Mouse (Mus musculus): ENCODE measurements at regions not wholly inside any gene's neighbourhood (a gene's known extent, or its start where the extent isn't known, plus 50 kb on each side); places are given as distances from the start of the nearest gene placed in this dataset.

GRCm38 (mm10) chr17:9751348-9752170, 82.0 kb upstream of the Pabpc6 start:
- ATAC-seq (no peak), DNase-seq (no peak)
- no peaks in the 10 kb centered on the region for H3K9me3 ChIP-seq (ENCODE audit: low read length)
- H3K4me2 ChIP-seq (ENCODE audit: low read depth, low read length): no peak overlapping the region
- no peak overlapping the region for H3K4me3 ChIP-seq (ENCODE audit: low read depth, low read length)
- 0 out of 2 replicates have a peak, but pooled peaks cover 3% of the 10 kb centered on the region for H3K27me3 ChIP-seq (ENCODE audit: insufficient read depth, low read length)
- TF ChIP-seq EP300 (IDR thresholded peaks at IDR 0.05; ENCODE audit: low read depth): no peak
- TF ChIP-seq CTCF (IDR thresholded peaks at IDR 0.05; ENCODE audit: low read depth): no peak
- 59% methylated on average over 13 of the region's 13 CpGs for WGBS (ENCODE audit: insufficient replicate concordance)
- no peak overlapping the region for H3K27ac ChIP-seq (ENCODE audit: low read depth)
- no peaks in the 10 kb centered on the region for H3K4me1 ChIP-seq (ENCODE audit: insufficient read depth)
- H3K9ac ChIP-seq (replicated peaks): no peak overlapping the region
- no peaks in the 10 kb centered on the region for H3K36me3 ChIP-seq (replicated peaks; ENCODE audit: insufficient read depth, low read length)

DNA sequence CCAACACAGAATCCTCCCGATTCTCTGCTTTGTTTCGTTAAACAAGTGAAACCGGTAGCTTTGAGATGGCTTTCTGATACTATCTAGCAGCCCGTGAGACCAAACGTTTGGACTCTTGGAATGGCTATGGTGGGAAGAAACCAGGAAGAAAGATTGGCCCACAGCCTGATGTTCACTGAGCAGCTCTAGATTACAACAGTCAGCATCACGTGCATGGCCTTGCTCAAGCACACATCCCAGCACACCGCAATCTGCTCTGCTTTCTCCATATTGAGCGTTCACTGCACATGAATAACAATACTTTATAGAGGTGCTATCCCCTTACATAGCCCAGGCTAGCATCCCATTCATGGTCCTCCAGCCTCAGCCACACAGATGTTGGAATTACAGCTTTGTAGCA, 80.5 kb upstream of the Pabpc6 start:
- Histone ChIP-seq H3K4me1 (ENCODE audit: insufficient read depth) (no peaks in the 10 kb centered on the region), H3K27ac (ENCODE audit: low read depth) (no peak overlapping the region), H3K27me3 (ENCODE audit: insufficient read depth, low read length) (0 out of 2 replicates have a peak, but pooled peaks cover 3% of the 10 kb centered on the region), H3K9me3 (ENCODE audit: low read length) (no peaks in the 10 kb centered on the region), H3K36me3 (replicated peaks; ENCODE audit: insufficient read depth, low read length) (no peaks in the 10 kb centered on the region), H3K4me3 (ENCODE audit: low read depth, low read length) (no peak overlapping the region), H3K9ac (replicated peaks) (no peak overlapping the region), H3K4me2 (ENCODE audit: low read depth, low read length) (no peak overlapping the region)
- TF ChIP-seq EP300 (IDR thresholded peaks at IDR 0.05; ENCODE audit: low read depth) (no peak), CTCF (IDR thresholded peaks at IDR 0.05; ENCODE audit: low read depth) (no peak)
- DNase-seq: no peak
- 70% methylated on average over 8 of the region's 8 CpGs for WGBS (ENCODE audit: insufficient replicate concordance)
- ATAC-seq: no peak

- Histone ChIP-seq H3K4me2 (ENCODE audit: low read depth, low read length) (no peak overlapping the region), H3K27me3 (ENCODE audit: insufficient read depth, low read length) (no peaks in the 10 kb centered on the region), H3K9ac (replicated peaks) (no peak overlapping the region), H3K27ac (ENCODE audit: low read depth) (no peak overlapping the region), H3K4me3 (ENCODE audit: low read depth, low read length) (no peak overlapping the region), H3K9me3 (ENCODE audit: low read length) (no peaks in the 10 kb centered on the region), H3K4me1 (ENCODE audit: insufficient read depth) (no peaks in the 10 kb centered on the region), H3K36me3 (replicated peaks; ENCODE audit: insufficient read depth, low read length) (no peaks in the 10 kb centered on the region)
- 84% methylated on average over 3 of the region's 3 CpGs for WGBS (ENCODE audit: insufficient replicate concordance)
- DNase-seq (no peak), ATAC-seq (no peak)
- TF ChIP-seq CTCF (IDR thresholded peaks at IDR 0.05; ENCODE audit: low read depth) (no peak), EP300 (IDR thresholded peaks at IDR 0.05; ENCODE audit: low read depth) (no peak)
Measured at GRCm38 (mm10) chr17:9749301-9749700, 79.8 kb upstream of the Pabpc6 start.

DNA sequence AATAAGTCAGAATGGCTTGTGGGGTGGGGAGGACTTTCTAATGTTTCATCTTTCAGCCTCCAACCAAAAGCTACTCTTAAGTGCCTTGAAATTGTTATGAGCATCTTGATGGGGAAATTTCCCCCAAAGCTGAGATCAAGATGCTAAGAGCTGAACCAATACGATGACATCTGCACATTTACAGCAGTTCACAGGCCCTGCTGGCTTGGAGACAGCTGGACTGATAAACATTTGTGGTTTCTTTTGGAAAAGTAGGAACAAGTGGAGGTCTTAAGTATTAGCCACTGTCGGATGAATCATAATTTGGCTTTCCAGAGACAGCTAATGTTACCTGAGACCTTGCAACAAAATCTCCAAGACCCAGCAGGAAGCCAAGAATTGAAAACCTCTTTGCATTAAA, 78.4 kb upstream of the Pabpc6 start:
- DNase-seq: no peak

GRCm38 (mm10) chr17:9743342-9743741, 73.8 kb upstream of the Pabpc6 start:
- H3K27ac ChIP-seq (ENCODE audit: low read depth): no peak overlapping the region
- H3K9ac ChIP-seq (replicated peaks): no peak overlapping the region
- no peak for ATAC-seq
- H3K4me2 ChIP-seq (ENCODE audit: low read depth, low read length): no peak overlapping the region
- no peaks in the 10 kb centered on the region for H3K9me3 ChIP-seq (ENCODE audit: low read length)
- 41% methylated on average over 5 of the region's 5 CpGs for WGBS (ENCODE audit: insufficient replicate concordance)
- no peaks in the 10 kb centered on the region for H3K27me3 ChIP-seq (ENCODE audit: insufficient read depth, low read length)
- no peak overlapping the region for H3K4me3 ChIP-seq (ENCODE audit: low read depth, low read length)
- no peaks in the 10 kb centered on the region for H3K4me1 ChIP-seq (ENCODE audit: insufficient read depth)
- H3K36me3 ChIP-seq (replicated peaks; ENCODE audit: insufficient read depth, low read length): no peaks in the 10 kb centered on the region
- DNase-seq: no peak
- TF ChIP-seq CTCF (IDR thresholded peaks at IDR 0.05; ENCODE audit: low read depth): no peak
- no peak for TF ChIP-seq EP300 (IDR thresholded peaks at IDR 0.05; ENCODE audit: low read depth)

More for the DNA sequence above, 78.4 kb upstream of the Pabpc6 start:
- 84% methylated on average over 2 of the region's 2 CpGs for whole genome bisulfite sequencing (ENCODE audit: insufficient replicate concordance)
- ATAC-seq: no peak
- no peaks in the 10 kb centered on the region for H3K4me1 ChIP-seq (ENCODE audit: insufficient read depth)
- no peak for TF ChIP-seq EP300 (IDR thresholded peaks at IDR 0.05; ENCODE audit: low read depth)
- TF ChIP-seq CTCF (IDR thresholded peaks at IDR 0.05; ENCODE audit: low read depth): no peak
- H3K27me3 ChIP-seq (ENCODE audit: insufficient read depth, low read length): no peaks in the 10 kb centered on the region
- H3K4me2 ChIP-seq (ENCODE audit: low read depth, low read length): no peak overlapping the region
- H3K4me3 ChIP-seq (ENCODE audit: low read depth, low read length): no peak overlapping the region
- H3K9ac ChIP-seq (replicated peaks): no peak overlapping the region
- H3K27ac ChIP-seq (ENCODE audit: low read depth): no peak overlapping the region
- H3K9me3 ChIP-seq (ENCODE audit: low read length): no peaks in the 10 kb centered on the region
- H3K36me3 ChIP-seq (replicated peaks; ENCODE audit: insufficient read depth, low read length): no peaks in the 10 kb centered on the region

DNA sequence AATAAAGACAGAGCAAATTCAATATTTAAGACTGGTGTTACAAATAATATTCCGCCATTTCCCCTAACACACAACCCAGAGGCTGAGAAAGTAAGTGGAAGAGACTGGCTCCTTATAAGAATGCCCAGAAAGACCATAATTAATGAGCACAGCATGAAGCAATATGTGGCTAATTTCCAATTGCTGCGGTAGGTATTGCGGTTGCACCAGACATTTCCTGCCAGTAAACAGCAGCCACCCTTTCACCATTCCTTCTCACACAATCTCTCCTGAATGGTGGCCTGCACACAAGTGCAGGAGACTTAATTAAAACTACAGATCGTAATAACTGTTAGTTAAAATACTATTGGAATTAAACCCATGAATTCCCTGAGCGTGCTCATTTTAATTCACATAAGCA, 71.8 kb upstream of the Pabpc6 start:
- Histone ChIP-seq H3K4me1 (ENCODE audit: insufficient read depth) (no peaks in the 10 kb centered on the region), H3K27ac (ENCODE audit: low read depth) (no peak overlapping the region), H3K9me3 (ENCODE audit: low read length) (no peaks in the 10 kb centered on the region), H3K4me3 (ENCODE audit: low read depth, low read length) (no peak overlapping the region), H3K9ac (replicated peaks) (no peak overlapping the region), H3K27me3 (ENCODE audit: insufficient read depth, low read length) (no peaks in the 10 kb centered on the region), H3K4me2 (ENCODE audit: low read depth, low read length) (no peak overlapping the region), H3K36me3 (replicated peaks; ENCODE audit: insufficient read depth, low read length) (no peaks in the 10 kb centered on the region)
- DNase-seq (no peak), ATAC-seq (no peak)
- WGBS (ENCODE audit: insufficient replicate concordance): 72% methylated on average over 5 of the region's 5 CpGs
- TF ChIP-seq EP300 (IDR thresholded peaks at IDR 0.05; ENCODE audit: low read depth) (no peak), CTCF (IDR thresholded peaks at IDR 0.05; ENCODE audit: low read depth) (no peak)
